Mouse (Mus musculus) adrenal gland, postnatal 25 days (tissue): ENCODE data around the gene Cmtr1. TPM values are rescaled to one million over a fixed set of nuclear protein-coding genes. Genes with fewer than 3 reads are reported as not detected.

ENCODE experiments used
- DNase-seq: peaks from one replicate; pipeline ENCODE4 v3.0.0; 2021; ENCODE audit warnings: mixed read lengths
- total RNA-seq: library from RNA; stranded (reverse); gene quantifications from 2 replicates; pipeline ENCODE4 v1.2.3, GENCODE M21; 2021

Cmtr1 gene
- total RNA-seq, 1 experiment from 2014 or later: 104 TPM

DNA sequence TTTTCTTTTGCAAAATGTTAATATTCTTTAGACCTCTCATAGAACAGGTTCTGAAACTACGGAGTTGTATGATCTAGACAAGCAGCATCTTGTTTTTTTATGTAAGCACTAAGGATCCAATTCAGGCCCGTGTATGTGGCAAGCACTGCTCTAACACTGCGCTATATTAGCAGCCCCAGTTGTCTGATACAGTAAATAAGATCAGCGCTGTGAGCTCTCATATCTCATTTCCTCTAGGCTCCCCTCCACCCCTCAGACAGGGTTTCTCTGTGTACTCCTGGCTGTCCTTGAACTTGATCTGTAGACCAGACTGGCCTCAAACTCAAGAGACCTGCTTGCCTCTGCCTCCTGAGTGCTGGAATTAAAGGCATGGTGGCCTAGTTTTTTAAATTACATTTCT, 8.6 kb downstream of the Cmtr1 start:
- DNase-seq: no peak

DNA sequence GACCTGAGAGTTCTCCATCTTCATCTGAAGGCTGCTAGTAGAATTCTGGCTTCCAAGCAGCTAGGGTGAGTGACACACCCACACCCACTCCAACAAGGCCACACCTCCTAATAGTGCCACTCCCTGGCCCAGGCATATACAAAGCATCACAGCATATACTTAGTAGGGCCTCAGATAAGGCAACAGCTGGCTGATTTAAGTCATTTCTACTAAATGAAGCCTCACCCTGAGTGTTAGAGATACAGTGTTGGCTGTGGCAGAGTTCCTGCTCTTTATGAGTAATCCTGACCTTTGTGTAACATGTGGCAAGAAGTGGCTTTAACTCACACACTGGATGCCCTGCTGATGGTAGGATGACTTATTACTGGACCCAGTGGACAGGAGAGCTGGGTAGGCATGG, 9.5 kb downstream of the Cmtr1 start:
- DNase-seq: no peak

DNA sequence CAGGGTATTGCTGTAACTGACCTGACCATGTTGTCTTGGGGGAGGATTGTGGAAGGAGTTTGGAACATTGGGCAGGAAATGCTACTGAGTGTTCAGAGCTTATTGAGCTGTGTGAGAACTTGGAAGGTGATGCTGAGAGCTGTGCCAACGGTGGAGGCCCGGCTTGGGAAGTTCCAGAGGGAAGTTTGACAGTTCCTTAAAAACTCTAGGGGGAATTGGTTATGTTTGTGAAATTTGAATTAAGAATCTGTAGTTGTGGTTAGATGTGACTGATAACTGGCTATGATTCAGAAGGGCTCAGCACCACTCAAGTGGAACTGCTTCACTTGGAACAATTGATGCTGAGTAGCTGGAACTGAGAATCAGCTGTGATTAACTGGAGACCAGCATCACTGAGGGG, 10.6 kb downstream of the Cmtr1 start:
- no peak for DNase-seq

DNA sequence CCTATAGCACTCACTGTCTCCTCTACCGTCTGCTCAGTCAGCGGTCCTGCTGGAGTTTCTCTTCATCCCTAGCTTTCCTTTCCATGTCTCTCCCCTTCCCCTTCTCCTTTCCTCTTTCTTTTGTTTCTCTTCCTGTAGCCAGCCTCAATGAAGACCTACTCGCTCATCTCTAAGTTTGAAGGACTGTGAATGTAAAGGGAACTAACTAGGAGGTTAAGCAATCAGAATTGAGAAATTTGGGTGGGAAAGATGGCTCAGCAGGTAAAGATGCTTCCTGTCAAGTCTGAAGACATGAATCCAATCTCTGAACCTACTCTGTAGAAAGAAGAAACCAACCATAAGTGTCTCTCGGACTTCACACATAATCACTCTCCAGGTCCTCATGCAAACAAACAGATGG, 12.9 kb downstream of the Cmtr1 start:
- no peak for DNase-seq

DNA sequence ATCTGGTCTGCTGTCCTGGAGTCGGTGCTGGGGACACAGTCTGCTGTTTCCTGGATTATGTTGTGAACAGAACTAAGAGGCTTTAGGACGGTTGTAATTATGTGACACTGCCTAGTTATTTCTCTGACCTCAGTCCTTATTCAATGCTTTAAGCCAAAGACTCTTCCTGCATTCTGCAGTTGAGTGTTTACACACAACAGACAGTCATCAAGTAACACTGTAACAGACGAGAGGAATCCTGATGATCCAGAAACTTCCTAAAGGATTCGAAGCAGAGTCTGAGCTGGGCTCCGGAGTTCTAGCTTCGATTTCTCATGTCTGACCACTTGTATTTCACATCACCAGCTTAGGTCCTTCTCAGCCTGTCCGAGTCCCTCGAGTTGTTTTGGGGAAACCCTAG, 18.1 kb downstream of the Cmtr1 start:
- no peak for DNase-seq

DNA sequence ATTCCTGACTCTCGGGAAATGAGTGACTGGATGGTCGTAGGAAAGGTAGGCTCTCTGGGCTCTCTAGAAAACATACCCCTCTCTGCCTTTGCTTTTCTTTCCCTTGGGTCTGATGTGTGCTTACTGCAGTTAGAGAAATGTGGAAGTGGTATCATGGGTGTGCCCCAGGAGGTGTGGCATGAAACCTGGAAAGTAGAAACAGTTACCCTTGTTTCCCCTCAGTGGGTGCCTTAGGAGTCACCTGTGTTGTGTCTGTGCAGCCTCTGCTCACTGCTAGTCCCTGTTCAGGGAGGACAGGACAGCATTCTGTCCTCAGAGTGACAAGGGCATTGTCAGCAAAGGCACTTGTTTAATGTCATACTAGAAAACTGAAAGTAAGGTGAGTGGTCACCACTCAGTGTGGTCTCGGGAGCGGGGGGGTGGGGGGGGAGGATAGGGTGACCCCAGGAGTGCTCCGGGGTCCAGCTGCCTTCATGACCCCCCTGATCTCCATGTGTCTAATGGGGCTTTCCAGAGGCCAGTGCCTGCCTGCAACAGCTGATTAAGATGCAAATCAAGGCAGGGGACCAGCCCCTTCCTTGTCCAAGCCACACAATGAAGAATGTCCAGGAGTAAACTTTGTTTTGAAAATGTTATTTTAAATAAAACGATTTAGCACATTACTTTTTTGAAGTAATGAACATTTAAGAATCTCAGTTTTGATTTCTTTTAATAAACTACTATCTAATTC, 18.8 kb downstream of the Cmtr1 start:
- no peak for DNase-seq

DNA sequence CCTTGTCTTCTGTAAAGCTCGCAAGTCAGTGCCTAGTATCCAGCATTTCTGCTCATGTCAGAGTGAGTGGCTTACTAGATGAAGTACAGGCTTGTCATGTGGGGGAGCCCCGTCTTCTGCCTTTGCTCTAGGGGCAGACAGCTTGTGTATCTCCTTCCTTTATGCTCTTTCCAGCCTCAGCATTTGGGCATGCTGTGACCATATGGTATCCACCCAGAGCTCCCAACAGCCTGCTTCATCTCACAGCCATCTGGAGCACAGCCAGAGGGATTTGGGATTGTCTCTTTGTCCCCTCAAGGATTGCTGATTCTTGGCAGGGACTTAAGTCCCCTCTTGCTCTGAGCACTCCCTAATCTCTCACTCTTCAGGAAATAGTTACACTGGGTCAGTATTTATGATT, 19.8 kb downstream of the Cmtr1 start:
- DNase-seq: no peak

DNA sequence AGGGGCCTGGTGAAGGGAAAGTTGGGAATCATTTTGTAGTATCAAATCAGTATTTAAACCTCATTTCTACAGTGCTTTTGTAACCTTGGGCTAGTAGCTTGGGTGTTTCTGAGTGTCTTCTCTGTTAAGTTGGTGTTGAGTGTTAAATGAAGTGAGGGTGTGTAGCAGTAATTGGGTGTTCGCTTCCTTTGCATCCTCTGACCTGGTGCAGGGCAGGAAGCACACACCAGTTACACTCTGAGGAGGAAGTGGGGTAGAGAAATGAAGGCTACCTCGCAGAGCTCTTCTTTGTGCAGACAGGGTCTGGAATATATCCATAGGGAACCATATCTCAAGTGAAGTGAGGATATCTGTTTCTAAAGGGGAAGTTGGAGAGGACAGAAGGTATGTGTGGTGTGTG, 20.5 kb downstream of the Cmtr1 start:
- no peak for DNase-seq

DNA sequence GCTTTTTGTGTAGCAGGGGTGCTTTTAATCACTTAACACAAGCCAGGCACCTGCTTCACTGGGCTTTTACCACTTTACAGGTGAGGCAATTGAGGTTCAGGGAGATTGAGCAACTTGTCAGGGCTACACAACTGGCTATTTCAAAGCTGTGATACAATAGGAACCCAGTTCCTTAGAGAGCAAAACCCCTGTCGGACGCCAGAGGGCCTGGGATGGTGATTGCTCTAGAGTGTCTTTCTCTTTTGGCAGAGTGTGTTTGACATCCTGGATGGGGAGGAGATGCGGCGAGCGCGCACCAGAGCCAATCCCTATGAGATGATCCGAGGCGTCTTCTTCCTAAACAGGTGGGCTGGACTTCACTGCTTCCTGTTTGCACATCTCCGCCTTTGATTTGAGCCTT, 21.3 kb downstream of the Cmtr1 start:
- DNase-seq: no peak

DNA sequence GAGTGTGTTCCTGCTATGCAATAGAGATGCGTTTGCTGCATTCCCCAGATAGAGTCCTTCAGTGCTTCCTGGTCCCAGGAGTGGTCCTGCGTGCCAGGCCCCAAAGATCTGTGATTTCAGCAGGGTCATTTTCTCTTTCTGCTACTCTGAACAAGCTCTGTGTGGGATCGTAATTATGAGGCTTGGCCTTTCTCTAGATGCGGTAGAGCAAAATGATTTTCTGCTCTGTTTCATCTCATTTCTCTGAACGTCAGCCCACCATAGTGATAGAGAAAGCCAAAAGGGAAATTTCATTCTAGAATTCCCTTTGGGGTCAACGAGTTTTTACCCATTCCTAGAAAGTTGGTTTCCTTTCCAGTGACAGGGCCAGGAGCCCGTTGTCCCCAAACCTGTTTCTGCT, 21.9 kb downstream of the Cmtr1 start:
- no peak for DNase-seq

DNA sequence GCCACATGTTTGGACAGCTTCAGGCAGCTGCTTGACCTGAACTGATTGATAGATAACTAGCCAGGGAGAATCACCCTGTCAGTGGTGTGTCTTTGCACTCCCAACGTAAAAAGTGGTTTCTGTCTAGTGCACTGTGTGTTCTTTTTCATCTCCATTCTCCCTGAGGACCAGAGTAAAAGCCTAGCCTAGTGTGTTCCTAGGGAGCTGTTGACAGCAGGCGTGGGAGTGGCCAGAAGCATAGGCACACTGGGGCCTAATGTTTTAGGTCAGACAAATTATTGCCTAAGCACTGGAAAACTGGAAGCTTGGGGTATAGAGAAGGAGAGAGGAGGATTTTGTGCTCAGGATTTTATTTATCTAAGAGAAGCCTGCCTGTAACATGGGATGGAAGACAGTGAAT, 22.7 kb downstream of the Cmtr1 start:
- DNase-seq: no peak

DNA sequence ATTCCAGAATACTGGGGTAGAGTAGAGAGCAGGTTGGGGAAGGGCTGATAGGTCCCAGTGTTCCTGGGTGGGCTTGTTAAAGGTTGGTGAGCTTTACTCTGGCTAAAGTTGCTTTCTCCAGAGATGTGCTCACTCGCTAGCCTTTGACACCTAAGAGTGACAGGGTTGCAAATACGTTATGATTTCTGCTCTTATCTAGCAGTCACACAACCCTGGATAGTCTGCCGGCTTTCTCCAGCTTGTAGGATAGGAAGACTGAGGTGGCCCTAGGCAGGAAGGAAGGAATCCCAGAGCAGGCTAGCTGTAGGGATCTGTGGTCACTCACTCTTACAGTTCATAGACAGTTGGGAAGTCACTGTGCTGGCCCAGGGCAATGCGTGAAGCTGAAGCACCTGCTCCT, 23.9 kb downstream of the Cmtr1 start:
- DNase-seq: no peak

DNA sequence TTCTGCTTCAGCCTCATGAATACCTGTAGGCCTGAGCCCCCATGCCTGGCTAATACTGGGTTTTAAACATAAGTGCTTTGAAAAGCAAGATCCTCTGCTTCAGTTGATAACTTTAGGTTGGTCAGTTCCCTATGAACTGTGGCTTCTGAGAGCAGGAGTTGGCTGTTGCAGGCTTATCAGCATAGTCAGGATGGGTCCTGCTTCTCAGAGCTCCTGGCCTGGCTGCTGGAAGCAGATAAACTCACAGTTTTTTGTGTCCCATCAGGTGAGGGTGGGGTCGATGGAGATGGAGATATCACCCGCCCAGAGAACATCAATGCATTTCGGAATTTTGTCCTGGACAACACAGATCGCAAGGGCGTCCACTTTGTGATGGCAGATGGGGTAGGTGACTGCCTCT, 26.4 kb downstream of the Cmtr1 start:
- DNase-seq: no peak

DNA sequence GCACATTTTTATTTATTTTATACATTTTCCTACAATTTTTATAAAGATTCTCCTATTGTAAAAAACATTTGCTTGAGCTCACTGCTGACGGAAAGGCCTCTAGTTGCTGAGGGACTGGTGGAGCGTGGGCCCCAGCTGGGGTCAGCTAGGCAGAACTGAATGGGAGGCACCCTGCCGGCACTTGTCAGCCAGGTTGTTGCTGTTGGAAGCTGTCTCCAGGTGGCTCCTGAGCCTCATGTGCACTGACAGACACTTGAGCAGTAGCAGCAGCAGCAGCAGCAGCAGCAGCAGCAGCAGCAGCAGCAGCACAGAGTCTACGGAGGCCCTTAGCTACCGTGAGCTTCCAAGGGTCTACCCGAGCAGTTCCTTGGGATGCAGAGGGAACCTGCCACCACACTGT, 27.0 kb downstream of the Cmtr1 start:
- DNase-seq: no peak

DNA sequence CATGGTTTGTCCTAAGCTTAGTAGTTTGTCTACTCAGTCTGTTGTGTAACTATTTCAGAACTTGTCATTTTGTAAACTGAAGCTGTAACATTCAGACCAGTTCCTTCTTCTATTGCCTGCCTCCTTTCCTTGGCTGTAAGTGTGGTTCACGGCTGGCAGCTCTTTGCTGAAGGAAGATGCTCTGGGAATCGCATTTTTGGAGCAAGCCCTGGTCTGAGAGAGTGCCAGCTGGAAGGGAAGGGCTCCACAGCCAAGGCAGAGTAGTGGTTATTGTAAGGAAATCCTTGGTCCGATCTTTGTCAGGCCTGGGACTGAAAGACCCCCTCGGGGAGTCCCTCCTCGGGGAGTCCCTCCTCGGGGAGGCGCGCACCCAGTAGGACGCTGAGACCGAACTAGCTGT, 28.2 kb downstream of the Cmtr1 start:
- no peak for DNase-seq

DNA sequence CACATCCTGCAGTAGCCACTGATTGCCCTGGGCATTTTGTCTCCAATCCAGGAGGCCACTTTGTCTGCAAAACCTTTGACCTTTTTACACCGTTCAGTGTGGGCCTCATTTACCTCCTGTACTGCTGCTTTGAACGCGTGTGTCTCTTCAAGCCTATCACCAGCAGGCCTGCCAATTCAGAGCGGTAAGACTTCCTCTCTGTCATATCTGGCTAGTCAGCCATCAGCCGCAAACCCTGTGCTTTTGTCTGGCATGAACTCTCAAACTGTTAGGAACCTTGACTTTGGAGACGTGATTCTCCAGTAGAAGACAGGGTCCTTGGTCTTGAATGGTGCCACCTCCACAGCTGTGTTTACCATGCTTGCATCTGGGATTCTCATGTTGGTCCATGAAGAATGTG, 29.9 kb downstream of the Cmtr1 start:
- DNase-seq: no peak

DNA sequence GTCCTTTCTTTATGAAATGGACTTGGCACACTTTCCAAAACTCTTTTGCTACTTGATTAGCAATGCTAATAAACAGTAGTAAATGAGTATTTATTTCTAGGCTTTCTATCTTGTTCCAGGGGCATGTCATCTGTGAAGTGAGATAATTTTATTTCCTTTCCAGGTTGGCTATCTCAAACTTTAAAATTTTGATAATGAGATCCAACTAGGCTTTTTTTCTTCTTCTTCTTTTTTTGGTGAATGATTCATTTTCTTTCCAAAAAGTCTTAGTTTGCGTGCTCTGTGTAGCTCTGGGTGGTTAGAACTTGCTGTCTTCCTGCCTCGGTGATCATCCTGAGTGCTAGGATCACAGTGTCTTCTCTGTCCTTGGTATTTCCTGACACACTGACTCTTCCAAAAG, 32.4 kb downstream of the Cmtr1 start:
- no peak for DNase-seq

DNA sequence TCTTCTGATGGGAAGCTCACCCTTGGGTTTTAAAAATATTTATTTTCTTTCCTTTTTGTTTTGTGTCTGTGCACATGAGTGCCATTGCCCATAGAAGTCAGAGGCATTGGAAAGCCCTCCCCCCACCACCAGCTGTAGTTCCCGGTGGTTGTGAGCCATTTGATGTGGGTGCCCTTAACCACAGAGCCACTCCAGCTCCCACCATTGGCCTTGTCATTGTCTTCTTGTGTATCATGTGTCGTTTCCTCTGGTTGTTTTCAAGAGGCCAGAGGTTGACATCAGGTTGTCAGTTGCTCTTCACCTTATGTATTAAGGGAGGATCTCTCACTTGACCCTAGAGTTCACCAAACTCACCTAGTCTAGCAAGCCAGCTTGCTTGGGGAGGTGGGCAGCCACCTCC, 33.2 kb downstream of the Cmtr1 start:
- DNase-seq: no peak

DNA sequence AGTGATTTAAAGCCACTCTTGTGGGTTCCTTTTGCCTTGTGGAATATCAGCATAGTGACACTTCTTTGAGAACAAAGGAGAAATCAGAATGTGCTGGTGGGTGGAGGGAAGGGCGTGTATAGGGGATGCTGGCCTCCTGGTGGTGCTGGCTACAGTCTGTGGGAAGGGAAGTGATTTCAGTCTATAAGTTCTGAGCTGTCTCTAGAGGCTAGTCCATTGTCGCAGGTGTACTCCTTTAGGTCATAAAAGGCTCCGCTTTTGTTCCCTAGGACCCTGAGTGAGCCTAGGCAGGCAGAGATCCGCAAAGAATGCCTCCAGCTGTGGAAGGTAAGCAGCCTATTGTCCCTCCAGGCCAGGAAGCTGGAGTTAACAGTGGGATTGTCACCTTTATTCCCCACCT, 34.1 kb downstream of the Cmtr1 start:
- no peak for DNase-seq

DNA sequence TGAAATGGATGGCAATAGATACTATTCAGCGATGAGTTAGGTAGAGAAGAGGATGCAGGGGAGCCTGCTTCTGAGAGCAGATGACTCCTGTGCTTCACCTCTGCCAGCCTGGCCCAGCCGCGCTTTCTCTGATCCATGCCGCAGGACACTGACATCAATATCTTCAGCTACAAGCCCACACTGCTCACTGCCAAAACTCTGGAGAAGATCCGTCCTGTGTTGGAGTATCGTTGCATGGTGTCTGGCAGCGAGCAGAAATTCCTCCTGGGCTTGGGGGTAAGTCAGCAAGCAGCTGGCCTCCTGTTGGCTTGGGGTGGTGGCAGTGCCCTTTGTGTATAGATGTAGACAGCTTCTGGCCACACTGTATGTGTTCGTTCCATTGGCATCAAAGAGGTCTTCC, 36.5 kb downstream of the Cmtr1 start:
- no peak for DNase-seq

DNA sequence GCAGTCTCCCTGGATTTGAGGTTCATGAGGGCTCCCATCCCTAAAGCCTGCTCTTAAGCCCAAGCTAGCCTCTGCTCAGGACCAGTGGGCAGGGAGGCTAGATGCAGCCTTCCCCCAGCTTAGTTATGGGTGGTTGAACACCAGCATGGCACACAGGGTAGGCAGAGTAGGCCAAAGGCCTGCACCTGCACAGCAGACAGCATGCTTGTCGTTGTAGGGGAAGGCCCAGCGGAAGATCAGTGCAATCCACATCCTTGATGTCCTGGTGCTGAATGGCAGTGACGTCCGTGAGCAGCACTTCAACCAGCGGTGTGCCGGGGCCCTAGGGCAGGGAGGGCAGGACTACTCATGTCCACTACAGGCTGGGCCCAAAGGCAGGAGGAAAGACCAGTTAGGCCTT, 38.0 kb downstream of the Cmtr1 start:
- DNase-seq: no peak

DNA sequence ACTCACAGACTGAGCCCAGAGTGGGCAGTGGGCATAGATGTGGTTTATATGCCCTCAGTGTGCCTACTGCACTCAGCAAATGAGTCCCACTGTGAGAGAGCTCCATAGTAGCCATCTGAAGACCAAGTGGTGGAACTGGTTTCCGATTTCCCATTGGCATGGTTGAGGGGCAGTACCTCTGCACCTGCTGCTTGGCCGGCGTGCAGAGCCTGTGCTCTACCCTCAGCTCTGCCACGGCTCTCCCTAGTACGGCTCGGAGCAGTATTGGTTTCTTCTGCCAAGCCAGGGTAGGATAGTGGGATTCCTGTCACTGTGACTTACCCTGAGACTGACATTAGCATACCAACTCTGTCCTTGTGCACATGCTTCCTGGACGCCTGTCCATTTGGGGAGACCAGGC, 40.2 kb downstream of the Cmtr1 start:
- DNase-seq: no peak

DNA sequence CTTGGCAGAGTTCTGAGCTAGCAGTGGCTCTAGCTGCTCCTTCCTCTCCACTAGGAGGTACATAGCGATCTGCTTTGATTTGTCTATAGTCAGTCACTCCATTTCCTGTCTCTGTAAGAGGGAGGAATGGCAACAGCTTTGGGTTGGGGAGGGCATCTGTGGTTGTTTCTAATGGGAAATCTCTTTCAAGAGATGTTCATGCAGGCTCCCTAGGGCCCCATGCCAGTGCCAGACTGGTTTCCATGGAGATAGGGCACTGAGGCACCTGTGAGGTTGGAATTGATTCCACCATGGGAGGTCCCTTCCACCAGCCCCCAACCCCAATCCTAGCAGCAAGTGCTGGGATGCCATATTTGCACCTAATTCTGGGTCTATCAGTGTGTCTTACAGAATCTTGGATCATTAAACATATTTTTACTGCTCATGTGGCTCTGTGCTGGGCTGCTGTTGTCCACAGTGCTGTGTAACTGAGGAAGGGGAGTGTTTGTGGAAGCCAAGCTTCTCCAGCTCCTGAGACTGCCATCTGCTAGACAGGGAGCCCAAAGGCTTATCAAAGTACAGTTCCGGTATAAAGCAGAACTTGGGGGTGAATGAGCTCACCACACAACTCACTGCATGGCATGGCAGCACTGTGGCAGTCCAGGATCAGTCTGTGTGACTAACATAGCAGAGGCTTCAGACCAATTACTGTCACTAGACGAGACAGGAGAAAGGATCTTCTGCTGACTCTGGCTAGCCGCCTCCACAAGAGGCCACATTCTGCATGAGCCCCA, 42.7 kb downstream of the Cmtr1 start:
- DNase-seq: no peak

DNA sequence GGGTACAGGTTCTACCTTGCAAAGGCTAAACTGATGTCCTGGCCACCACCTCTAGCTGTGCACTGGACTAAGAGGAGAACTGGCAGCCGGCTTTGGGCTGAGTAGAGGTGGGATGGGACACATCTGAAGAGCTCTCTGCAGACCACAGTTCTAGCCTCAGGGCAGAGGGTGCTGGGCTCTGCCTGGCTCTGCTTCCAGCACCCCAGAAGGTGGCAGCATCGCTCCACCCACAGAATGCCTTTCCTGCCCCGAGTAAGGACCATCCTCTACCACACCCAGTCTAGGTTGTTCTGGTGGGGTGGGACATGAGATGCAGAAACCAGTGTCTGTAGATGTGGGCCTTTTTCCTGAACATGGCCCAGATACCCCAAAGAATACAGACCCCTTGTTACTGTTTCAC, 44.4 kb downstream of the Cmtr1 start:
- DNase-seq: peak; percentile 64
